Mouse (Mus musculus) left cerebral cortex, adult 8-10 months (tissue): ENCODE data around the gene Rnf224. TPM values are rescaled to one million over a fixed set of nuclear protein-coding genes. Genes with fewer than 3 reads are reported as not detected.
A peak's percentile ranks its signal among the peaks of the same experiment; 100 is the strongest.

Source experiments
- DNase-seq, 2 experiments: peaks; one replicate each; pipeline ENCODE4 v3.0.0; 2022; ENCODE audit warnings: low spot score in 2 of 2
- total RNA-seq, 4 experiments: library from RNA; stranded (reverse); gene quantifications; 2 replicates each; pipeline ENCODE4 v1.2.4; 2022

The Rnf224 gene
- total RNA-seq, 4 experiments from 2014 or later, result not detected

DNA sequence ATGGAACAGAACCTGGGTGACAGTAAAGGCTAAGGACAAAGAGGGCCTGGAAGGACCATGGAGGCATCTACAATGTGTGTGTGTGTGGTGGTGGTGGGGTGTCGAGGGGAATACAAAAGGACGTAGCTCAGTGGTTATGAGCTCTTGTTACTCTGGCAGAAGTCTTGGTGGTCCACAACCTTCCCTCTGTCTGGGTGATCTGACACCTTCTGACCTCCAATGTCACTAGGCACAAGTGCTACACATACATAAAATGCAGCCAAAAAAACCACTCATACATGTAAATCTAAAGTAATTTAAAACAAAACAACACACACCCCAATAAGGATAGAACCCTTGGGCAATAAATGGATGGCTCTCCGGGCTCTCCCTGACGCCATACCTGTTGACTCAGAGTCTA is 9.2 kb downstream of the Rnf224 start:
- no peak for DNase-seq

DNA sequence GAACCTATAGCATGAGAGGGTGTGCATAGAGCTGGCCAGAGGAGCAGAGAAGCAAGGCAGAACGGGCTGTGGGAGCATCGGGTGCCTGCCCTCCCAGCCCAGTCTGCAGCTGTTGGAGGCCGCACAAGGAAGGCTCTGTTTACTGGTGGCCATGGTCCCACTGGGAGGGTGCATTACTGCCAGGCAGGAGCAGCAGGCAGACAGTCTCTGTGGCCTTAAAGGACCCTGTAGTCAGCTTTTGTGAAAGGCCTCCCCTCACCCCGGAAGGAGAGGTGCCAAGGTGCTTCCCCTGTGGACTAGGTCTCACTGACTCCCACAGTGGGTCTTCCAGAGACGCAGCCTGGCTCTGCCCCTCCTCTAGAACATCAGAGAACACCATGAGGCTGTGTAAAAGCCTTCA is 9.7 kb downstream of the Rnf224 start:
- peak in 1 of 2 experiments; percentile 76 for DNase-seq

DNA sequence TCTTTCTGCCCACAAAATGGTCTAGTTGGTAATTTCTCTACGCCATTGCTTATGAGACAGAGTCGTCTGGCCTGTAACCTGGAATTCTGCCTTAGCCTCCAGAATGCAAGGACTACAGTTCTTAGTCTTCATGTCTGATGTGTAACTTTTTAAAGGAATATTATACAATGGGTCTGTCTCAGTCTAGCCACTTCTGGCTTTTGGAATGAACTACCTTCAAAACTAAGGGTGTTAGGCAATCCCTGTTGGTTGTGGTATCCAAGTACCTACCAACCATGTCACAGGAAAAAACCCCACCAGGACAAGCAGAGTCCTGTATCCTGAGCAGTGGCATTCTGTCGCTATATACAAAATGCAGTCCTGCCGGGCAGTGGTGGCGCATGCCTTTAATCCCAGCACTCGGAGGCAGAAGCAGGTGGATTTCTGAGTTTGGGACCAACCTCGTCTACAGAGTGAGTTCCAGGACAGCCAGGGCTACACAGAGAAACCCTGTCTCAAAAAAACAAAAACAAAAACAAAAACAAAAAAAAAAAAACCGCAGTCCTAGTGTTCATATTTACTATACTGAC is 10.7 kb downstream of the Rnf224 start:
- no peak for DNase-seq

DNA sequence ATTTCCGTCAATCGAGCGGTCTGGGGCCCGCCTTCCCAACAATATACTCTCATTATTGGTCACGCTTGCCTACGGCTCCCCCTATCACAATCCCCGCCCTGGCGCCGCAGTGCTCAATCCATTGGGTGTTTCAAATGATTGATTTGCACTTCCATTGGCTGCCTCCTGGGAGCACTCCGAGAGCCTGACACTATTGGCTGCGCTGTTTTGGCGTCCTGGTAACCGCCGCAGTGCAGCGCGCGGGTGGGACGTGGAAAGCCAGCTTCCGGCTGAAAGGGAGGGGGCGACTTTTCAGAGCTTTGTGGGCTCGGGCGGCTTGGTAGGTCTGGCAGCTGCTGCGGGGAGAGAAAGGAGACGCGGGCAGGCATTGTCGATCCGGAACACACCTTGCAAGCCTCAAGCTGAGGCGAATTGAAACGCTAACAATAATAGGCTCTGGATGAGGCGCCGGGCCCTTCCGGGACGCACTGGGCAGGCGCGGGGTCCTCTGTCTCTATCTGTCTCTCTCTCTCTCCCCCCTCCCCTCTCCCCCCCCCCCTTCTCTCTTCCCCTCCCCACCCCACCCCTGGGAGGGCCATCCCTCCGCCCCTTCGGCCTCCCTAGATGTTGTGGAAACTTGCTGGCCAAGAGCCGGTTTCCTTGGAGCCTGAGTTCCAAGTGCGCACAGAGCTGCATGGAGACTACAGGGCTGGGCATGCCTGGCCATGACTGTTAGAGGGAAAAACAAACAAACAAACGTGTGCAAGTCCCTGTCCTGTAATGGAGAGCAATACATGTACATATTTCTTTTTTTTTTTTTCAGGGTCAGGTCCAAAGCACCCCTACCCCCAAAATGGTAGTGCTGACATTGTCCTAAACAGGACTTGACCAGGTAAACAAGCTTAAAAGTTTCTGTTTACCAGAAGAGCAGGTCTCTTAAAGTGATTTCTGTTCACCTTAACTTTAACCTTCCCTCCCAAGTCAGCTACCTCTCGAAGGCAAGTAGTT is 11.5 kb downstream of the Rnf224 start:
- peak; percentile 95 to 100 for DNase-seq

DNA sequence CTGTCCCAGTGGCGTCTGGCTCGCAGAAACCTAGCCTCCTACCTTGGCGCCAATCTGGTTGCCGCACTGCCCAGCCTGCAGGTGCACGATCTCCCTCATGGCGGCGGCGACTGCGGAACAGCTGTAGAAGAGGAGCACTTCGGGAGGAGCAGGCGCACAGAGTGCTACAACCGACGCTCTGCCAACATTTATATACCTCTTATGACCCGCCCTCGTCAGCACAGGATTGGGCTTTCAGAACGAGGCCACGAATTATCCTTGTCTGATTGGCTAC is 12.2 kb downstream of the Rnf224 start, which contains the start of gene Tubb4b:
Gene Tubb4b, minus strand, starts transcription at position 211 of the 274 bp plus-strand sequence.
- DNase-seq, result no peak

DNA sequence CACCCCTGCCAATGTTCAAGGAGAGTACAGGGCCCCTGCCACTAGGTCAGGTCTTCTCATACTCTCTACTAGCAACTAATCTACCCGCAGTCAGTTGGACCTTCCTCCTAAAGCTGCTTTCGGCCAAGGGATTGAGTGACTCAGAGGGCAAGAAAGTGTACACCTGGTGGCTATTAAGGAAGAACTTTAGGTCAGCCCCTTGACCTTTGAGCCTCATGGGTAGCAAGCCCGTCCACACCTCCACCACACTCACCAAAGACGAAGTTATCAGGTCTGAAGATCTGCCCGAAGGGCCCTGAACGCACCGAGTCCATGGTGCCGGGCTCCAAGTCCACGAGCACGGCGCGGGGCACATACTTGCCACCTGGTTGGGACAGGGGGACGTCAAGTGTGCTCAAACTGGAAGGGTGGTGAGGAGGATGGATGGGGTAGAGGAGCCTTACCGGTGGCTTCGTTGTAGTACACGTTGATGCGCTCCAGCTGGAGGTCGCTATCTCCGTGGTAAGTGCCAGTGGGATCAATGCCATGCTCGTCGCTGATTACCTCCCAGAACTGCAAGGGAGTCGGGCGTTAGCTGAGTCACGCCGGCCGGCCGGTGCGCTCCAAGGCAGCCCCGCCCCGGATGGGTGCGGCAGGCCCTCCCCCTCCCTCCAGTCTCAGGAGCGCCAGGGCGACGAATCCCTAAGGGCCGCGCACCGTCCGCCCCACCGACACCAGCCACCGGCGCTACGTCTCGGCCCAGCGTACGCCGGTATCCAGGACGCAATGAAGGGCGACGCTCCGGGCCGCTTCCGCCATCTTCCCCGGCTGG is 12.7 kb downstream of the Rnf224 start:
- DNase-seq, result peak in 1 of 2 experiments; percentile 83

DNA sequence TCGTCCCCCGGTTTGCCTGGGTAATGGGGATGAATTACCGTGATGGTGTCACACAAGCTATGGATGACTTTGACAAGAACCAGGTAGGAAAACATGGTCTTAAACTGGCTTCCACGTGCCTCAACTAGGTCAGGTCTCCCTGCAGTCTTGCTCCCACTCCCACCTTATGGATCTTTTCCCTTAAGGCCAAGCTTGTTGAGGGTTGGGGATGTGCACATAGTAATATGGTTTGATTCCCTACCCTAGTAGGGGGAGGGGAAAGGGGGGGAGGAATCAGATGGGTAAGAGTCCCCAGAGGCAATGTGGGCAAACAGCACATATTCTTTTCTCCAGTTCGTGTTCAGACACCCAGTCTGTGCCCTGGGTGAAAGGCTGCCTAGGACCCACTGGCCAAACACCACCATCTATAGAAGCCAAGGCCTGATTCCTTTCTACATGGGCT is 15.2 kb downstream of the Rnf224 start:
- DNase-seq, result no peak

DNA sequence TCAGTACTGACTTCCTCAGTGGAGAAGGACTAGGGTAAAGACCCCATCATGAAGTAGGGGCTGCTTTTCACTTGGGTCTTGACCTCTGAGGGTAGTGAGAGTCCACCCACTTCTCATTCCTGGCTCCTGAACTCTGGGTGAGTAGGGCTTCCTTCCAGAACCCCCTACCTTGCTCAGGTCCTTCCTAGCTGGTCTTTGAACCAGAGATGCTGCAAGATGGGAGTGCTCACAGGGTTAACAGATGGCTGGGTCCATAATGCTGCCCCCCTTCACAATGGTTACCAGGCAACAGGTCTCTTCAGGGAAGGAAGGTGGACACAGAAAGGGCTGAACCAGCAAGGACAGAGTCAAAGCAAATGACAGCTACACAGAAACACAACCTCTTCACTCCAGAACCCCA is 18.1 kb downstream of the Rnf224 start, which contains the start of gene Fam166a:
Gene Fam166a, plus strand, starts transcription at position 301 of the 400 bp plus-strand sequence.
- DNase-seq, result no peak

DNA sequence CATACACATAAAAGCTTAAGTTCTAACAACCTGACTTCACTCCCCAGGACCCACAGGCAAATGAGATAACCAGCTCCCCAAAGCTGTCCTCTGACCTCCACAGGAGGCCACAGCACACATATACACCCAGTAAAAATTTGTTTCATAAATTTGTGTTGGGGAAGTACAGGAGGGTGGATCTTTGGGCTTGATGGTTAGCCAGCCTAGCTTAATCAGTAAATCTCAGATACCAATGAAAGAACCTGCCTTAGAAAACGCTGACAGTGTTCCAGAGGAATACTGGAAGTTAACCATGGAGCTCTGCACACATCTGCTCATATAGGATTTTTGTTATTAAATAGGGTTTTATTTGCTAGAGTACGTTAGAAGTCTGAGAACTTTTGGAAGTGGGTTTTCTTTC is 18.9 kb downstream of the Rnf224 start:
- DNase-seq, result no peak

DNA sequence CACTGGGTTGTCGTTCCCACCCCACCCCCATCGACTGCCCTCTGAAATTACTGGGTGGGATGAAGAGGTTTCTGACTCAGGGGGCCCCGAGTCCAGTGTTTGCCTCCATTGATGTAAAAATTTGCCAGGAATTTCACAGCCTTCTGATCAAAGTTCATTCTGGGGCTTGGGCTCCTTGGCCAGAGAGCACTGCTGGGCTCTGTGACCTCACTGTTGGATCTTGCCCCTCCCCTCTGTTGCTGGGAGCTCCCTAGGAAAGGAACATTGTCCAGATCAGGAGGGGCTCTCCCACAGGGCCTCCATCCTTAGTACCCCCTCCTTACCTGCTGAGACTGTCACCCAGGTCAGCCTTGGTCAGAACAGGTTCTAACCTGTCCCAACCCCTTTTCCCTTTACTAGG is 22.1 kb downstream of the Rnf224 start, which contains the start of gene Stpg3:
Gene Stpg3, minus strand, starts transcription at position 194 of the 400 bp plus-strand sequence.
- DNase-seq, result no peak

DNA sequence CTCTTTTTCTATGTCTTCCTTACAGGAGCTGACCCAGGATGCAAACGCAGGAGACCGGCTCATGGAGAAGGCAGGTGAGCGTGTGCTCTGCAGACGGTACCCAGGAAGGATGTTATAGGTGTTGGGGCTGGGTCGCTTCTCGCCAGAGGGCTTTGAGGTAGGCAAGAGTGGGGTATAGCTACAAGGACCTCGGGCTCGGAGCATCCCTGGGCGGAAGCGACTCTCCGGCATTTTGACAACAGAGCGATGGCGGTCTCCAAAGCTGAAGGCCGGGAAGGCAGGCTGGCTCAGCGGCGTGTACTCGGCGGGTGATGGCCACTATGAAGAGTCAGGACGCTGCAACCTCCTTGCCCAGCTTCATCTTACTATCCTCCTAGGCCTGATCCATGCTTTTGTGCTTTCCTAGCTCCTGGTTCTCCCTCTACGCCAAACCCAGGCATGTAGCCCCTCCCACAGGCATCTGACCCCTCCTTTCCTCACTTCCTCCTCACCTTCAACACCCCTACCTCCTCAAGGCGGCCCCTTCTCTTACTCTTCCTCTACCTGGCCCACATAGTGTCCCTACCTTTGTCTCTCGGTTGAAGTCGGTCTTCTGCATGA is 23.2 kb downstream of the Rnf224 start:
- DNase-seq, result no peak

DNA sequence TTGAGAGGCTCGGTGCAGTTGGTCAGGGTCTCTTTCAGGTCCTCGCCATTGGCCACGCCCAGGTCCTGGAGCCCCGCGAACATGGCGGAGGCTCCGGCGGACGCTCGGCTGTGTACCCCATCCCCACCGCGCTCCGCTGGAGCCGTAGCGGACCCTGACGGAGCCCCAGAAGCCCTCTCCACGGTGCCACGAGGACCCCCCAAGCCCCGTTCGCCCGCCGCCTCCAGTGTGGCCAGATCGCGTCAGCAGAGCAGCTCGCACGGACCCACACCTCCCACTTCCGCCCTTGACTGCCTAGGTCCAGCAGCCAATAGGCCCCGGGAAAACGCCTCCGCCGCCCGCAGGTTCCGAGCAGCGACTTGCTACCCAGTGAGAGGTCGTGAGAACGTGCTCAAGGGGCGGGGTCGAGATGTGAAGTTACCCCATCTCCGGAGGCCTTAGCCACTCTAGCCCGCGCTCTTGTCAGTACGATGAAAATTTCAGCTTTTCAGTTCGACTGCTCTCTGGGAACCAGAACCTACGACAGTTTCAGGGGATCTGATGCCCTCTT is 25.4 kb downstream of the Rnf224 start, which contains the start of gene Nelfb:
Gene Nelfb, minus strand, starts transcription at position 369 of the 550 bp plus-strand sequence.
- DNase-seq, result peak; percentile 71 to 78

DNA sequence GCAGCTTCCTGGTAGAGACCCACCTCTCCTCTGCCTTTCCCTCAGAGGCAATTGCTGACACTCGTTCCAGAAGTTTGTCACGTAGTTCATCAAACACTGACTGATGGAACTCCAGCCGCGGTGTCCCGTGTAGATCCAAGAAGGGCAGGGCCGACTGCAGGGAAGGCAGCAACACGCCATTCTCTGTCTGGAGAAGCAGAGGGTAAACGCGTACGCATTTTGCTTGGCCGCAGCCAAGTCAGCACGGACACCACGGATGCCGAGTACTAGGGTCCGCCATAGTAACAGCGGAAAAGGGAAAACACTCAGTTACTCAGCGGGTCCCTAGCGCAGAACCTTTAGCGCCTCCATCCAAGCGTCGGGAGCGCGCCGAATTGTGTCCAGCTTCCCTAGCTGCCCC is 25.9 kb downstream of the Rnf224 start:
- DNase-seq, result no peak

DNA sequence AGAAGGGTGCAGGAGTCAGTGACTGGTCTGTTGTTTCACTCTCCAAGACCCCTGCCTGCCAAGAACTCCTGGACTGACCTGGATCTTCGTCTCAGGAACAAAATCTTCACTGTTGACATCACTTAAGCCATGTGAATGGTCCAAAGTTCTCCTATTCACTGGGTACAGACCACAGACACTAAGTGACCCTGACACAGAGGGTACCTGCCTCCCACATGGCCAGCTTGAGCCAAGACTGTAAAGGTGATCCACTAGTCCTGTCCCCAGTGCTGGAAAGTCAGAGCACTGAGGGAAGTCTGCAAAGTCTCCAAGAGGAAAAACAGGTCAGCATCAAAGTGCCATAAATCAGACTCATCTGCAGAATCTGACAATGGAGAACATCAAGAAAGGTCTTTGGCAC is 29.0 kb downstream of the Rnf224 start:
- no peak for DNase-seq

DNA sequence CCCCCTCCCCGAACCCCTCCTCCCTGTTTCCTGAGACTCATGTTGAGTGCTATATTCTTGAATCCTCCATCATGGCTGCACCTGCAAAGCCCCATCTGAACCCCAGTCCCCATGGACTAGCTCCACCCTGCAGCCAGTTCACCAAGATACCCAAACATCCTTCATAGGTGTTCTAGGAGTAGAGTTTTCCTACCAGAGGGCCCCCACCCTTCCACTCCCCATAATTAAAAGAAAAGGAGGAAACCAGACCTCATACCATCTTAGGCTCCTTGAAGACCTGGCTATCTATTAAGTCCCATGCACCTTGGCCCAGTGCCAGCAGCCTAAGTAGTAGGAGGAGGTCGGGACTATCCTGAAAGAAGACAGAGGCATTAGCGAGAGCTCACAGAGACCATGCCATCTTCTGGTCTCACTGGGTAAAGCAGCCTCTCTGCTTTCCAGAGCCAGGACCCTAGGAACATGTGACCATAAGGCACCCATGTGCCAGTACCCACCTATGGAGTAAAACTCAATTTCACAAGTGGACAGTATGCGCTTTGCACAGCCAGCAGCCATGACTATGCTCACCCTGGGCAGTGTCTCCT is 32.9 kb downstream of the Rnf224 start:
- DNase-seq, result no peak

DNA sequence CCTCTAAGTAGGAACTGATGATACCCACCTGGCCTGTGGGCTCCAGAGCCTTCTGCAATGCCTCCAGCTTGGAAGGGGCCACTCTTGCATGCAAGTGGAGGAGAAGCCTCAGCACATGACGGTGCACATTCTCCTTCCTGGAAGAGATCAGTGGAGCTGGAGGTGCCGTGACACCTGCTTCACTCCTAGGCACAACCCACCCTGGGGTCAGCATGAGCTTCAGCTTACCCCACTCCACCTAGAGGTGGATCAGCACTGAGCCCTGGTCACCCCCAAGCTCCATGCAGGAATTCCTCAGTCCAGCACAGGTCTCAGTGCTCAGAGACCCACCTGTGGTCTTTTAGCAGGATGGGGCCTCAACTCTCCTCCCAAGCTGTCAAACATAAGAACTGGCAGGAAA is 36.0 kb downstream of the Rnf224 start:
- DNase-seq, result no peak

DNA sequence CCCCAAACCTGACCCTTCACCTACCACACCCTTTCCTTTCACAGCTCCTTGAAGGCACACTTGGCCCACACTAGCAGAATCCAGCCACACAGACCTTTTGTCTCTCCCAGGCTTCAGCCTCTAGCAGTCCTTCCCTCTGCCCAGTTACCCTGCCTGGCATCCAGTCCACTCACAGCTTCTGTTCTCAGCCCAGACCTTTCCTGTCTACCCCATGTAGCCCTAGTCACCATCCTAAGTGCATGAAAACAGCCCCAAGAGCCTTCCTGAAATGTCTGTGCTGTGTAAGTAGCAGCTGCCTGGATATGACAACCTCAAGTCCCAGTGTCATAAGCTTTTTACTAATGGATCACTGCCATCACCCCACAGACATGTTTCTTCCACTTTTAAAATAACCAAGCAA is 38.6 kb downstream of the Rnf224 start:
- DNase-seq, result no peak

DNA sequence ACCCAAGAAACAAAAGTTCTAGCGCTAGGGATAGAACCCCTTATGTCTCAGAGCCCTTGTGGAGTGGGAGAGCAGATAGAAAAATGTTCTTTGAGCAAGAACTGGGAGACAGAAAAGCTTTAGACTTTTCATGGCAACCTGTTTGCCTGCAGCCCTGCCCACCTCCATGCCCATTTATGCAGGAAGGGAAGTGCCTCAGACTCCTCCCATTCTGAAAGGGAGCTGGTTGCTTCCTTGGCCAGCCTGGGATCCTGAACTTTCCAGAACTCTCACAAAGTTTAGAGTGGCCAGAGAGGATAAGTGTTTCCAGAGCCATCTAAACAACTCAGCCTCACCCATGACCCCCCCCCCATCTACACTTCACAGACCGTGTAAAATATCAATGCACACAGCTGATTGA is 39.4 kb downstream of the Rnf224 start:
- DNase-seq, result no peak

DNA sequence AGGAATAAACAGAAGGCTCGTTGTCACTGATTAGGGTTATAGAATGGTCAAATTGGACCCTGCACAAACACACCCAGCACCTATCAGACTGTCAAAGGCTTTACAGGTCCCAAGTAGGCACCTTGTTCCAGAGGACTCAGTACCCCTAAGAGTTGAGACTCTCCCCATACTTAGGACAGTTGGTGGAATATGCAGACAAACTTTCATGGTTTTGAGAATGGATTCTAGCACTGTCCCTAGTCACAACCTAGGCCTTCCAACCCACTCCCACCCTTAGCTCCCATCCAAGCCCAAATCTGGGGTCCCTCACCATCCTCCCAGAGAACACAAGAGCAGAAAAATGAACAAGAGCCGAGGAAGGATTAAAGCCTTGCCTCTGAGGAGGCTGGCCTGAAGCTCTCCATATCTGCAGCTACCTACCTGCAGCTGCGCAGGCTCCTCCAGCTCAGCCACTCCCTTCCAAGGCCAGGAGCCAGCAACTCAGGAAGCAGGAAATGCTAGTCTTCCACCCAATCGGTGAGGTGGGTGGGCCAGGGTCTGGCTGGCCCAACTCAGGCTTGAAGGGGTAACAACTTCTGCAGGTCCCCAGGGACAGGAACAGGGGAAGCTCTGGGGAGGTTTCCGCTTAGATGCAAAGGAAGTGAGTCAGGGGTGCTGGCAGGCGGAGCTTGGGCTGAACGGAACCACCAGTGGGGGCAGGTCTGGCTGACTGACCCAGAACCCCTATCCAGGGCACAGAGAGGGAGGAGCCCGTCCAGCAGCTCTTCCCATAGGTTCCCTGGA is 40.2 kb downstream of the Rnf224 start, which contains the start of gene Tor4a:
Gene Tor4a, minus strand, starts transcription at position 715 of the 783 bp plus-strand sequence.
- no peak for DNase-seq
